Mouse (Mus musculus): ENCODE measurements around the gene Olfr987. TPM values are rescaled to one million over a fixed set of nuclear protein-coding genes. Genes with fewer than 3 reads are reported as not detected.
"Not testable (repeated sequence)": the region's sequence is repeated elsewhere in the genome, so short reads cannot be mapped to it uniquely, and the experiment has no call there.

Olfr987 gene
- polyA plus RNA-seq (2014; fragmentation: Nextera tagmentation; extraction: Ambion mirVana) = not detected in 2 replicates

GRCm38 (mm10) chr2:85339215-85339614 lies at the start of gene Olfr987:
Gene Olfr987 (minus strand): TSS chr2:85339315.
- H3K27ac ChIP-seq (ENCODE audit: low read depth); H3K27me3 ChIP-seq (replicated peaks; ENCODE audit: control insufficient read depth, insufficient read depth, low read length); H3K4me2 ChIP-seq (ENCODE audit: low read length); H3K36me3 ChIP-seq (ENCODE audit: control insufficient read depth, insufficient read depth, low read length); ATAC-seq (replicated peaks; ENCODE audit: low FRiP score, low TSS enrichment, low read depth); H3K4me1 ChIP-seq (replicated peaks; ENCODE audit: control insufficient read depth, insufficient read depth, low read length); DNase-seq (ENCODE audit: low spot score); H3K4me3 ChIP-seq (ENCODE audit: low read depth, low read length); H3K9ac ChIP-seq (ENCODE audit: low read length); H3K9me3 ChIP-seq (ENCODE audit: control insufficient read depth, low read length): not testable (repeated sequence)

- not testable (repeated sequence) for H3K4me1 ChIP-seq (replicated peaks; ENCODE audit: control insufficient read depth, insufficient read depth, low read length); H3K36me3 ChIP-seq (ENCODE audit: control insufficient read depth, insufficient read depth, low read length); DNase-seq (ENCODE audit: low spot score); H3K4me2 ChIP-seq (ENCODE audit: low read length); ATAC-seq (replicated peaks; ENCODE audit: low FRiP score, low TSS enrichment, low read depth); H3K27ac ChIP-seq (ENCODE audit: low read depth); H3K9me3 ChIP-seq (ENCODE audit: control insufficient read depth, low read length); H3K4me3 ChIP-seq (ENCODE audit: low read depth, low read length); H3K9ac ChIP-seq (ENCODE audit: low read length); H3K27me3 ChIP-seq (replicated peaks; ENCODE audit: control insufficient read depth, insufficient read depth, low read length)
Measured at GRCm38 (mm10) chr2:85363127-85363526, 24.0 kb upstream of the Olfr987 start, which contains the start of gene Olfr988. Gene Olfr988 (minus strand): TSS chr2:85363227.

- no peak for DNase-seq (ENCODE audit: low spot score)
- Histone ChIP-seq H3K27me3 (replicated peaks; ENCODE audit: control insufficient read depth, insufficient read depth, low read length) (no peaks in the 10 kb centered on the region), H3K9ac (ENCODE audit: low read length) (no peak overlapping the region), H3K4me3 (ENCODE audit: low read depth, low read length) (no peak overlapping the region), H3K4me2 (ENCODE audit: low read length) (no peak overlapping the region), H3K4me1 (replicated peaks; ENCODE audit: control insufficient read depth, insufficient read depth, low read length) (no peaks in the 10 kb centered on the region), H3K9me3 (ENCODE audit: control insufficient read depth, low read length) (no peaks in the 10 kb centered on the region), H3K36me3 (ENCODE audit: control insufficient read depth, insufficient read depth, low read length) (no peaks in the 10 kb centered on the region), H3K27ac (ENCODE audit: low read depth) (no peak overlapping the region)
- ATAC-seq (replicated peaks; ENCODE audit: low FRiP score, low TSS enrichment, low read depth) = no peak
- 68% methylated on average over 7 of the region's 7 CpGs for WGBS
Measured at GRCm38 (mm10) chr2:85339972-85340371, 857 bp upstream of the Olfr987 start.

- no peak for ATAC-seq (replicated peaks; ENCODE audit: low FRiP score, low TSS enrichment, low read depth)
- Histone ChIP-seq H3K27me3 (replicated peaks; ENCODE audit: control insufficient read depth, insufficient read depth, low read length) (no peaks in the 10 kb centered on the region), H3K4me1 (replicated peaks; ENCODE audit: control insufficient read depth, insufficient read depth, low read length) (no peaks in the 10 kb centered on the region), H3K9me3 (ENCODE audit: control insufficient read depth, low read length) (no peaks in the 10 kb centered on the region), H3K27ac (ENCODE audit: low read depth) (no peak overlapping the region), H3K36me3 (ENCODE audit: control insufficient read depth, insufficient read depth, low read length) (no peaks in the 10 kb centered on the region), H3K4me2 (ENCODE audit: low read length) (no peak overlapping the region), H3K4me3 (ENCODE audit: low read depth, low read length) (no peak overlapping the region), H3K9ac (ENCODE audit: low read length) (no peak overlapping the region)
- 62% methylated on average over 1 of the region's 1 CpGs for WGBS
- no peak for DNase-seq (ENCODE audit: low spot score)
Measured at GRCm38 (mm10) chr2:85319106-85319505, 20.0 kb downstream of the Olfr987 start.

GRCm38 (mm10) chr2:85285406-85285805 lies 53.7 kb downstream of the Olfr987 start:
- H3K9ac ChIP-seq (ENCODE audit: low read length) = no peak overlapping the region
- H3K27ac ChIP-seq (ENCODE audit: low read depth) = no peak overlapping the region
- 44% methylated on average over 1 of the region's 1 CpGs for WGBS
- no peaks in the 10 kb centered on the region for H3K27me3 ChIP-seq (replicated peaks; ENCODE audit: control insufficient read depth, insufficient read depth, low read length)
- no peak overlapping the region for H3K4me2 ChIP-seq (ENCODE audit: low read length)
- no peaks in the 10 kb centered on the region for H3K9me3 ChIP-seq (ENCODE audit: control insufficient read depth, low read length)
- H3K36me3 ChIP-seq (ENCODE audit: control insufficient read depth, insufficient read depth, low read length) = no peaks in the 10 kb centered on the region
- DNase-seq (ENCODE audit: low spot score) (no peak), ATAC-seq (replicated peaks; ENCODE audit: low FRiP score, low TSS enrichment, low read depth) (no peak)
- no peak overlapping the region for H3K4me3 ChIP-seq (ENCODE audit: low read depth, low read length)
- no peaks in the 10 kb centered on the region for H3K4me1 ChIP-seq (replicated peaks; ENCODE audit: control insufficient read depth, insufficient read depth, low read length)

GRCm38 (mm10) chr2:85284626-85285025 lies 54.5 kb downstream of the Olfr987 start:
- Histone ChIP-seq H3K27ac (ENCODE audit: low read depth) (peak overlapping the region; percentile 33; the same call in 1 of the 2 replicates), H3K27me3 (replicated peaks; ENCODE audit: control insufficient read depth, insufficient read depth, low read length) (no peaks in the 10 kb centered on the region), H3K4me1 (replicated peaks; ENCODE audit: control insufficient read depth, insufficient read depth, low read length) (no peaks in the 10 kb centered on the region), H3K4me2 (ENCODE audit: low read length) (no peak overlapping the region), H3K9ac (ENCODE audit: low read length) (no peak overlapping the region), H3K4me3 (ENCODE audit: low read depth, low read length) (no peak overlapping the region), H3K9me3 (ENCODE audit: control insufficient read depth, low read length) (no peaks in the 10 kb centered on the region), H3K36me3 (ENCODE audit: control insufficient read depth, insufficient read depth, low read length) (no peaks in the 10 kb centered on the region)
- DNase-seq (ENCODE audit: low spot score) = peak; percentile 51
- 28% methylated on average over 6 of the region's 6 CpGs for WGBS
- ATAC-seq (replicated peaks; ENCODE audit: low FRiP score, low TSS enrichment, low read depth) = no peak

- DNase-seq (ENCODE audit: low spot score) (no peak), ATAC-seq (replicated peaks; ENCODE audit: low FRiP score, low TSS enrichment, low read depth) (no peak)
- Histone ChIP-seq H3K9ac (ENCODE audit: low read length) (no peak overlapping the region), H3K4me3 (ENCODE audit: low read depth, low read length) (no peak overlapping the region), H3K4me2 (ENCODE audit: low read length) (no peak overlapping the region), H3K27ac (ENCODE audit: low read depth) (no peak overlapping the region), H3K4me1 (replicated peaks; ENCODE audit: control insufficient read depth, insufficient read depth, low read length) (no peaks in the 10 kb centered on the region), H3K36me3 (ENCODE audit: control insufficient read depth, insufficient read depth, low read length) (no peaks in the 10 kb centered on the region), H3K9me3 (ENCODE audit: control insufficient read depth, low read length) (no peaks in the 10 kb centered on the region), H3K27me3 (replicated peaks; ENCODE audit: control insufficient read depth, insufficient read depth, low read length) (no peaks in the 10 kb centered on the region)
- WGBS = 79% methylated on average over 8 of the region's 8 CpGs
Measured at GRCm38 (mm10) chr2:85283631-85284466, 55.3 kb downstream of the Olfr987 start.

- H3K4me2 ChIP-seq (ENCODE audit: low read length) = no peak overlapping the region
- H3K36me3 ChIP-seq (ENCODE audit: control insufficient read depth, insufficient read depth, low read length) = no peaks in the 10 kb centered on the region
- H3K4me3 ChIP-seq (ENCODE audit: low read depth, low read length) = no peak overlapping the region
- H3K27ac ChIP-seq (ENCODE audit: low read depth) = no peak overlapping the region
- H3K4me1 ChIP-seq (replicated peaks; ENCODE audit: control insufficient read depth, insufficient read depth, low read length) = no peaks in the 10 kb centered on the region
- 52% methylated on average over 4 of the region's 4 CpGs for WGBS
- H3K27me3 ChIP-seq (replicated peaks; ENCODE audit: control insufficient read depth, insufficient read depth, low read length) = no peaks in the 10 kb centered on the region
- H3K9me3 ChIP-seq (ENCODE audit: control insufficient read depth, low read length) = no peaks in the 10 kb centered on the region
- no peak overlapping the region for H3K9ac ChIP-seq (ENCODE audit: low read length)
- DNase-seq (ENCODE audit: low spot score) = no peak
- ATAC-seq (replicated peaks; ENCODE audit: low FRiP score, low TSS enrichment, low read depth) = no peak
Measured at GRCm38 (mm10) chr2:85281023-85281422, 58.1 kb downstream of the Olfr987 start.

Data from intestine, embryonic 14.5 days (tissue).